Mouse (Mus musculus): ENCODE measurements at regions not wholly inside any gene's neighbourhood (a gene's known extent, or its start where the extent isn't known, plus 50 kb on each side); places are given as distances from the start of the nearest gene placed in this dataset.

DNA sequence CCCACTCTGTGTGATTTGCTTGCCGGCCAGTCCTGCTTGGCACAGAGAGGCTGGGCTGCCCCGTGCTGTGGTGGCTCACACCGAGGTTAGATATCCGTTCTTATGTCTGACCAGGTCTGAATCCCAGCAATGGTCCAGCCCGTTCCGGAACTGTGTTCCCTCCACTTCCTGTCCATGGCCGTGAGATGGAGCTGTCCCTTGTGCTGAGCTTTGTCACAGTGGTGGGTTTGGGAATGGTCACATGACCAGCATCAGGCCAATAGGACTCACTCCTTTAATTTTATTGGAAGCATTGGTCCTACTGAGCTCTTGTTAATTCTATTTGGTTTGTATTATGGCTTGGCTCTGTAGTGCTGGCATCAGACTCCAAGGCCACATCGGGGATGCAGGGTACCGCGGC lies 132.9 kb upstream of the Zfp64 start:
- TF ChIP-seq CTCF (IDR thresholded peaks at IDR 0.05; ENCODE audit: low read depth) (no peak), EP300 (optimal IDR thresholded peaks at IDR 0.05) (no peak)

All from stomach, postnatal 0 days (tissue).